Mouse (Mus musculus): Measurements from ENCODE around the gene Gm20388. TPM values are rescaled to one million over a fixed set of nuclear protein-coding genes. Genes with fewer than 3 reads are reported as not detected.

The Gm20388 gene
- total RNA-seq, 1 experiment from 2014 or later, result 18.4 TPM

DNA sequence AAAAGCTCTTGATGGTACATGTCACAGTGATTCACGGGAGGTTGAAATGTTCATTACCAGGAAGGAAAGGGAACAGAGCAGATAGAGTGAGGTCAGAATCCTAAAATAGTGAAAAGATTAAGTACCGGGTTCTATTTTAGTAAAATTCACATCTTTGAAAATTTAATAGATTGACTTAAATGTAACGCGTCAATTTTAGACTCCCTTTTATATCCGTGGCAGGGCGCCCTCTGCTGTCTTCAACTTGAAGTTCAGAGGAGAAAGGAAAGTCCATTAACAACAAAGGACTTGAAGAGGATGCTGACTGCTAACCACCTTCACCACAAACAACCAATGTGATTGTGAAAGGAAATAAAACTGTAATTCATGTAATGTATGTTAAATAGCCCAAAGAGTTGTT, 1921.9 kb downstream of the Gm20388 start:
- peak; percentile 75 to 80; a peak in 2 of 4 replicates for ATAC-seq (replicated peaks in 1 of 2; ENCODE audit: insufficient read depth in 1 of 2, low FRiP score in 2 of 2, low TSS enrichment in 1 of 2, low read depth in 1 of 2, poor library complexity in 2 of 2, severe bottlenecking in 2 of 2)

DNA sequence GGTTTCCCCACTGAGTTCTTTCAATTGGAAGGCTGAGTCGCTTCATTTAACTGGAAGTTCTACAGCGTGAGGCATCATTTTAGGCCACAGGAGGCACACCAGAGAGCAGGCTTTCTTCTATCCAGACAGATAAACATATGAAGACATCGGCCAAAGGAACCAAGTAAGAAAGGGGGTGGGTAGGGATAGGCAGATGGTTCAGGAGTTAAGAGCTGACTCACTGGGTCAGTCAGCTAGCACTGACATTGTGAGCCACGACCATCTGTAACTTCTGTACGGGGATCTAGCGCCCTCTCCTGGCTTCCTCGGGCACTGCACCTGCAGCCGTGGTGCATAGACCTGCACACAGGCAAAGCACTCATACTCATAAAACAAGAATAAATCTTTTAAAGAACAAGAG, 1930.6 kb downstream of the Gm20388 start:
- ATAC-seq (replicated peaks in 1 of 2; ENCODE audit: insufficient read depth in 1 of 2, low FRiP score in 2 of 2, low TSS enrichment in 1 of 2, low read depth in 1 of 2, poor library complexity in 2 of 2, severe bottlenecking in 2 of 2), result peak in 1 of 2 experiments; percentile 36; a peak in 1 of 4 replicates

- ATAC-seq (replicated peaks in 1 of 2; ENCODE audit: insufficient read depth in 1 of 2, low FRiP score in 2 of 2, low TSS enrichment in 1 of 2, low read depth in 1 of 2, poor library complexity in 2 of 2, severe bottlenecking in 2 of 2), result no peak
Measured at GRCm38 (mm10) chr8:121842064-121842955, 1931.7 kb downstream of the Gm20388 start.

- no peak for ATAC-seq (replicated peaks in 1 of 2; ENCODE audit: insufficient read depth in 1 of 2, low FRiP score in 2 of 2, low TSS enrichment in 1 of 2, low read depth in 1 of 2, poor library complexity in 2 of 2, severe bottlenecking in 2 of 2)
Measured at GRCm38 (mm10) chr8:121843184-121843733, 1932.6 kb downstream of the Gm20388 start.

GRCm38 (mm10) chr8:121844765-121845164, 1934.1 kb downstream of the Gm20388 start:
- ATAC-seq (replicated peaks in 1 of 2; ENCODE audit: insufficient read depth in 1 of 2, low FRiP score in 2 of 2, low TSS enrichment in 1 of 2, low read depth in 1 of 2, poor library complexity in 2 of 2, severe bottlenecking in 2 of 2), result no peak; a peak in 1 of 4 replicates

DNA sequence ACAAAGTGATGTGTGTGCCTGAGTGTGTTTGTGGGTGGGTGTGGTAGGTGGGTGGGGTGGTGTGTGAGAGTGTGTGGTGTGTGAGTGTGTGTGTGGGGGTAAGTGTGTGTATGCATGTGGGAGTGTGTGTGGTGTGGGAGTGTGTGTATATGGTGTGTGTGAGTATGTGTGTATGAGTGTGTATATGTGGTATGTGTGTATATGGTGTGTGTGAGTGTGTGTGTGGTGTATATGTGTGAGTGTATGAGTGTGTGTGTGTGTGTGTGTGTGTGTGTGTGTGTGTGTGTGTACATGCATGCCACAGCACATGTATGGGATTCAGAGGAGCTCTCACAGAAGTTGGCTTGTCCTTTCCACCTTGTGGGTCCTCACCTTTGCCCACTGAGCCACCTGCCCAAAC, 1936.2 kb downstream of the Gm20388 start:
- no peak for ATAC-seq (replicated peaks in 1 of 2; ENCODE audit: insufficient read depth in 1 of 2, low FRiP score in 2 of 2, low TSS enrichment in 1 of 2, low read depth in 1 of 2, poor library complexity in 2 of 2, severe bottlenecking in 2 of 2)

GRCm38 (mm10) chr8:121847261-121847822, 1936.7 kb downstream of the Gm20388 start:
- ATAC-seq (replicated peaks in 1 of 2; ENCODE audit: insufficient read depth in 1 of 2, low FRiP score in 2 of 2, low TSS enrichment in 1 of 2, low read depth in 1 of 2, poor library complexity in 2 of 2, severe bottlenecking in 2 of 2), result no peak

GRCm38 (mm10) chr8:121847987-121848386, 1937.3 kb downstream of the Gm20388 start:
- ATAC-seq (replicated peaks in 1 of 2; ENCODE audit: insufficient read depth in 1 of 2, low FRiP score in 2 of 2, low TSS enrichment in 1 of 2, low read depth in 1 of 2, poor library complexity in 2 of 2, severe bottlenecking in 2 of 2), result no peak

DNA sequence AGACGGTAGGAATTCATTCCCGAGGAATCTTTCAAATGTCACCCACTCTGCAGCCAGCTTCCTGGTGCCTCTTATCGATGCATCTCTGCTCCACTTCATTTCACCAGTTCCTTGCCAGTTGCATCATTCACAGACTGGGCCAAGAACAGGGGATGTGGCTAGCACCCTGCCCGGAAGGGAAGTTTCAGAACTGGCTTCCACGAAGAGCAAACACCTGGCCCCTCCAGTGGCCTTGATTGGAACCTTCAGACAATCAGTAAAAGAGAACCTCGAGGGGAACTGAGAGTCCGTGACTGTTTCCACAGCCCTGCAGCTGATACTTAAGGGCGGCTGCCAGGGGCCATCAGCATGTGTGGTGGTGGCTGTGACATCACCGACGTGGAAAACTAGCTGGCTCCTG, 1937.9 kb downstream of the Gm20388 start:
- peak; percentile 33 to 37; a peak in 2 of 4 replicates for ATAC-seq (replicated peaks in 1 of 2; ENCODE audit: insufficient read depth in 1 of 2, low FRiP score in 2 of 2, low TSS enrichment in 1 of 2, low read depth in 1 of 2, poor library complexity in 2 of 2, severe bottlenecking in 2 of 2)

GRCm38 (mm10) chr8:121849303-121849702, 1938.7 kb downstream of the Gm20388 start:
- ATAC-seq (replicated peaks in 1 of 2; ENCODE audit: insufficient read depth in 1 of 2, low FRiP score in 2 of 2, low TSS enrichment in 1 of 2, low read depth in 1 of 2, poor library complexity in 2 of 2, severe bottlenecking in 2 of 2), result no peak

- peak; percentile 56 to 72 for ATAC-seq (replicated peaks in 1 of 2; ENCODE audit: insufficient read depth in 1 of 2, low FRiP score in 2 of 2, low TSS enrichment in 1 of 2, low read depth in 1 of 2, poor library complexity in 2 of 2, severe bottlenecking in 2 of 2)
Measured at GRCm38 (mm10) chr8:121850018-121850417, 1939.4 kb downstream of the Gm20388 start.

- ATAC-seq (replicated peaks in 1 of 2; ENCODE audit: insufficient read depth in 1 of 2, low FRiP score in 2 of 2, low TSS enrichment in 1 of 2, low read depth in 1 of 2, poor library complexity in 2 of 2, severe bottlenecking in 2 of 2), result no peak
Measured at GRCm38 (mm10) chr8:121850436-121850820, 1939.8 kb downstream of the Gm20388 start.

DNA sequence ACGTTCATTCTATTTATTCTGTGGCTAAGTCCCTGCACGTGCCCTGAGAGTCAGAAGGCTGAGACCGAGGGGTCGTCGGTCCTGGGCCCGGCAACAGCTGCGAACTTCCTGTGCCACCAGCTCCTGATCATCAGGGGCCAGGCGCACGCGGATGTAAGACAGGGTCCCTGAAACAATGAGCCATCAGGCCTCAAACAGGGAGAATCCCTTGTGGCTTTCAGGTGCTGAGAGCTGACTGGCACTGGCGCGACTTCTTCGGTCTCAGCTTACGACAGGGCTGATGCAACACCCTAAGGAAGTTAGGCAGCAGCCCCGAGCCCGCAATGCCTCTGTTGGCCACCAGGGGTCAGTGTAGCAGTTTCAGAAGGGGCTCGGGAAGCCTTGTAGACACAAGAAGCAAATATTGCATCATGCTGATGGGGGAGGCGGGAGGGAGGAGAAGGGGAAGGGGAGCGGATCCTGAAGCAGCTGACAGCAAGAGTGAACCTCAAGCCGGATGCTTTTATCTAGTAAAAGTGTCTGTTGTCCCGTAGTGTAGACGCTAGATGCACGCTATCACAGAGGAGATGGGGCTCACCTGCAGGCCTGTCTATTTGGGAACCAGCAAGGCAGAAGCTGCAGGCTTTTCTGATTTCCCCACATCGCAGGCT, 1940.3 kb downstream of the Gm20388 start:
- peak; percentile 84 to 86 for ATAC-seq (replicated peaks in 1 of 2; ENCODE audit: insufficient read depth in 1 of 2, low FRiP score in 2 of 2, low TSS enrichment in 1 of 2, low read depth in 1 of 2, poor library complexity in 2 of 2, severe bottlenecking in 2 of 2)

GRCm38 (mm10) chr8:121851716-121852115, 1941.1 kb downstream of the Gm20388 start:
- ATAC-seq (replicated peaks in 1 of 2; ENCODE audit: insufficient read depth in 1 of 2, low FRiP score in 2 of 2, low TSS enrichment in 1 of 2, low read depth in 1 of 2, poor library complexity in 2 of 2, severe bottlenecking in 2 of 2), result no peak

- ATAC-seq (replicated peaks in 1 of 2; ENCODE audit: insufficient read depth in 1 of 2, low FRiP score in 2 of 2, low TSS enrichment in 1 of 2, low read depth in 1 of 2, poor library complexity in 2 of 2, severe bottlenecking in 2 of 2), result no peak
Measured at GRCm38 (mm10) chr8:121852464-121852863, 1941.8 kb downstream of the Gm20388 start.

GRCm38 (mm10) chr8:121853586-121853985, 1942.9 kb downstream of the Gm20388 start:
- ATAC-seq (replicated peaks in 1 of 2; ENCODE audit: insufficient read depth in 1 of 2, low FRiP score in 2 of 2, low TSS enrichment in 1 of 2, low read depth in 1 of 2, poor library complexity in 2 of 2, severe bottlenecking in 2 of 2), result no peak

- no peak for ATAC-seq (replicated peaks in 1 of 2; ENCODE audit: insufficient read depth in 1 of 2, low FRiP score in 2 of 2, low TSS enrichment in 1 of 2, low read depth in 1 of 2, poor library complexity in 2 of 2, severe bottlenecking in 2 of 2)
Measured at GRCm38 (mm10) chr8:121856071-121856746, 1945.6 kb downstream of the Gm20388 start.
